Mouse (Mus musculus) limb, embryonic 13.5 days (tissue): Measurements from ENCODE around the gene Vezt. TPM values are rescaled to one million over a fixed set of nuclear protein-coding genes. Genes with fewer than 3 reads are reported as not detected.

Source experiments
- ATAC-seq: fragments of 200-750 bp; cut with Nextera tagmentation; 2 replicates; pipeline ENCODE4 v1.8.0; 2017; ENCODE audit warnings: low read depth, moderate number of reproducible peaks, moderate TSS enrichment; ENCODE audit not compliant: low FRiP score
- H3K27ac ChIP-seq: fragments of 300-500 bp; sonication (generic); 2 replicates; pipeline ENCODE4 v1.5.1; 2015; ENCODE audit warnings: inconsistent platforms, mild to moderate bottlenecking, moderate library complexity
- H3K27me3 ChIP-seq: fragments of 300-500 bp; sonication (generic); 2 replicates; pipeline ENCODE4 v1.6.1; 2015; ENCODE audit warnings: mild to moderate bottlenecking, inconsistent platforms
- H3K36me3 ChIP-seq: fragments of 300-500 bp; sonication (generic); 2 replicates; pipeline ENCODE4 v1.6.1; 2015; ENCODE audit warnings: inconsistent platforms, mild to moderate bottlenecking, moderate library complexity
- H3K4me1 ChIP-seq: fragments of 300-500 bp; sonication (generic); 2 replicates; pipeline ENCODE4 v1.6.1; 2015; ENCODE audit warnings: inconsistent platforms
- H3K4me2 ChIP-seq: fragments of 300-500 bp; sonication (generic); replicated peaks from 2 replicates; pipeline ENCODE4 v1.6.1; 2015; ENCODE audit warnings: inconsistent platforms, mild to moderate bottlenecking, moderate library complexity
- H3K4me3 ChIP-seq: fragments of 300-500 bp; sonication (generic); 2 replicates; pipeline ENCODE4 v1.5.1; 2015; ENCODE audit warnings: moderate library complexity, mild to moderate bottlenecking, inconsistent platforms
- H3K9ac ChIP-seq: fragments of 300-500 bp; sonication (generic); 2 replicates; pipeline ENCODE4 v1.6.1; 2015; ENCODE audit warnings: mild to moderate bottlenecking, inconsistent platforms
- H3K9me3 ChIP-seq: fragments of 300-500 bp; sonication (generic); 2 replicates; pipeline ENCODE4 v1.6.1; 2016; ENCODE audit warnings: inconsistent platforms
- WGBS: fragments of 180-500 bp; shearing (Covaris S2); methylation state at CpG from one replicate; pipeline ENCODE4 v1.1.7; 2015; 5-methylcytosine and 5-hydroxymethylcytosine counted together
- polyA plus RNA-seq: library from polyadenylated mRNA; unstranded; fragments of >200 nt; fragmentation: Nextera tagmentation; extraction: Ambion mirVana; gene quantifications from 2 replicates; pipeline ENCODE4 v1.2.1, GENCODE M21; 2015

Gene Vezt
- polyA plus RNA-seq, result 25.7 and 28.0 TPM in 2 replicates

DNA sequence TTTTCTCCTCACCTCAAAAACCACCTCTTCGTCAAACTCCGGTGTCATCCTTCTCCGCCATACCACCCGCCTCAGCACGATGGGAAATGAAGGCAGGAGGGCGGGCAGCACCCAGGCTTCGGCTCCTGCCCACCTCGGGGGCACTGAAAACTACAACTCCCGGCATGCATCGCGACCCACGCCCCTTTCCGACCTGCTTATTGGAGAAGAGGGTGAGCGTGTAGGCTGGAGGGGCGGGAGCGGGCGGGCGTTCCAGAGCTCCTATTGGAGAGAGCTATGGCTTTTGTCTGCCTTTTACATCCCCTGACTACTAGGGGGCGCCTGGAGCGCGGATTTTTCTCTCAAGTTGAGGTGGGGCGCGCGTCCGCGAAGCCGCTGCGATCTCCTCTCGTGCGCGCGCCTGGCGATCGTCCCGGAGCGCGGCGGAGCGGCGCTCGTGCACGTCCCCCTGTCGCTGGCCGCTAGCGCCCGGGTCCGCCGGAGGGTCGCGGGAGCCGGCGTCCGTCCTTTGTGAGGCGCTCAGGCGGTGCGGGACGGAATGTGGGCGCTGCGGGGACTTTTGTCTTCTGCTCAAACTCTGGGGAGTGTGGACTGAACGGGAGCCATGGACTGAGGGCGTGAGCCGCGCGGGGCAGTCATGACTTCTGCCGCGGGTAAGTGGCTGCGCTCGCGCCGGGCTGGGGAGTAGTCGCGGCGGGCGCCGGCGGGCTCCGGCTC, at the start of gene Vezt, which contains the start of gene Fgd6:
TSS of gene Vezt (minus strand) at position 160 of the 717 bp plus-strand sequence.
TSS of gene Fgd6 (plus strand) at position 344 of the 717 bp plus-strand sequence.
- peak within 1 kb of the TSS; percentile 82 for H3K4me2 ChIP-seq
- 1% methylated on average over 76 of the region's 77 CpGs for WGBS
- peak; percentile 99 for ATAC-seq
- no peaks in the 10 kb centered on the region for H3K27me3 ChIP-seq
- peak within 1 kb of the TSS; percentile 84 for H3K9ac ChIP-seq
- peak within 1 kb of the TSS; percentile 86 for H3K4me3 ChIP-seq
- no peaks in the 10 kb centered on the region for H3K9me3 ChIP-seq
- H3K4me1 ChIP-seq, result peaks cover 20% of the 10 kb centered on the region
- peak within 1 kb of the TSS; percentile 59 for H3K27ac ChIP-seq
- H3K36me3 ChIP-seq, result no peaks in the 10 kb centered on the region

DNA sequence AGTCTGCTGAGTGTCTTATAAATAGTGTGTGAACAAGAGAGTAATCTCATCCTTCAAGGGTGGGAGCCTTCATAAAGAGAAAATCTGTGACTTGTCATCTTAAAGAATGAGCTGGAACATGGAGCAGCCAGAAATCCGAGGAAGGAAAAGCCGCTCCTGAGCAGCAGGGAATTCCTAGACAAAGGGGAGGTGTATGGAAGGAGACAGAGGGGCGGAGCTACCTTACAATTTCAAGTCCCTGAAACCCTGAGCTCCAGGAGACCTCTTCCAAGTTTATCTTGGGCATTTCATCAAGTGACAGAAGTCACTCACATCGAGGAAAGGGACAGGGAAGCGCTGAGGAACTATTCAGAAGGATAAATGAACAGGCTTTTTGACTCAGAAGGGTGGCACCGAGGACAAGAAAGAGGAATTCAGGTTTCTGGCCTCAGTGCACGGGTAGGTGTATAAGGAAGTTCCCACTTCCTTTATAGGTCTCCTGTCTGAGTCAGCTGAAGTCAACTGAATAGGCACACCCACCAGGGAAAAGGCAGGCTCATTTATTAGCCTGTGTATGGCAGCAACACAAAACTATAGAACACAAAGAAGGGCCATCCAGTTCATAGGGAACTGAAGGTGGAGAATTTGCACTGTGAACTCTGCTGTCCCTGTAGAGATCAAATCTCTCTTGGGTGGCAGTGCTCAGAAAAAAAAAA, 46.6 kb upstream of the Vezt start:
- Histone ChIP-seq H3K27me3 (no peaks in the 10 kb centered on the region), H3K36me3 (no peaks in the 10 kb centered on the region), H3K4me2 (no peak overlapping the region), H3K4me1 (peaks cover 7% of the 10 kb centered on the region; the same call in 1 of the 2 replicates), H3K27ac (no peak overlapping the region), H3K4me3 (no peak overlapping the region), H3K9me3 (no peaks in the 10 kb centered on the region), H3K9ac (no peak overlapping the region)
- 48% methylated on average over 7 of the region's 7 CpGs for WGBS
- ATAC-seq, result no peak

DNA sequence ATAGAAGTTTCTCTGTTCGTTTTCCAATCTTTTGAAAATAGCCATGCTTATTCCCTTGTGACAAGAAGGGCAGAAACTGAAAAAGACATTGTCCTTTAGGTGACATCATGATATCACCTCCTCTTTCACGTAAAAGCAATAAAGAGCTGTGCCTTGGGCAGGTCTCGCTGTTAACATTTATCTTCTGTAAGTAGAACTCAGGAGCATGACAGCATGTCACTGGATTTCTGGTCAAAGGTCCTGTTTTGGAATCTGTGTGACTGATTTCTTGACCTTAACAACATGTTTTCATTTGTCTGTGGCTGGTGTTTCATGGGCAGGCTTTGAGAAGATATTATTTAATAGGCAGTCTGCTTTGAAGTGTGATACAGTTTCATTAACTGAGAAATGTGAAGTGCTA, 45.1 kb upstream of the Vezt start:
- Histone ChIP-seq H3K9ac (no peak overlapping the region), H3K27me3 (no peaks in the 10 kb centered on the region), H3K4me2 (no peak overlapping the region), H3K27ac (no peak overlapping the region), H3K4me3 (no peak overlapping the region), H3K36me3 (no peaks in the 10 kb centered on the region; the same call in 1 of the 2 replicates), H3K9me3 (no peaks in the 10 kb centered on the region), H3K4me1 (peaks cover 7% of the 10 kb centered on the region; the same call in 1 of the 2 replicates)
- ATAC-seq, result no peak
- WGBS, result 52% methylated on average over 3 of the region's 3 CpGs

DNA sequence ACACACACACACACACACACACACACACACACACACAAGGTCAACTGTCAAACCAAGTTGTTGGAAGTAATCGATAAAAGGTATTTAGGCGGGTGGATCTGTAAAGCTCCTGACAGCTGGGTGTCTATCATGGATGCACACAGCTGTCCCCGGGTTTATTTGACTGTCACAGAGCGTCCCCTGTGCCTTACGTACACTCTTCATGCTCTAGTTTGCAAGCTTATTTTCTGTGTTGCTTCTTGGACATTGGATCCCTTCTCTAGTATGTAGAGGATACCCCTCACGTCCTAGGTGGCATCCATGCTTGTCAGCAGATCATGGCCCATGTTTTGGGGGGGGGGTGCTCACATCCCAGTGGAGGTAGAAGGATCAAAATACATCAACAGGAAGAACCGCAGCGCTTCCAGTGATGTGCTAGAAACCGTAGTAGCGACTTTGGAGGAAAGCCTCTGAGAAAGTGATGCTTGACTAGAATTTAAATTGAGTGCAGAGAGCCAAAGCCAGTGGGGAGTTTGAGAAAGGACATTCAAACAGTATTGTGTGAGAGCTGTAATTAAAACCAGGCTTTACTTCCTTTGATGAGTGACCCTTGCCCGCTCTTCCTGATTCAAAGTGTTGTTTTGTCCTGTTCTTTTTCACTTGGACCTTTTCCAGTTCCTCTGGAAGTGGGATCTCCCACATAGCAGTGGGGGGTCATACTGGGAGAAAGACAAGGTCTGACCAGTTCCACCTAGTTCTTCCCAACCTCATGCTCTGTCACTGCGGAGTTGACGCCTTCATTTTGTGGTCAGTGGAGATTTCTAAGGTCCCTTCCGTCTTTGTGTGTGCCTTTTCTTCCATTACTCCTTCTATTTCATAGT, 41.6 kb upstream of the Vezt start:
- no peak for ATAC-seq
- Histone ChIP-seq H3K9me3 (no peaks in the 10 kb centered on the region), H3K4me1 (peaks cover 13% of the 10 kb centered on the region), H3K4me3 (no peak overlapping the region), H3K9ac (no peak overlapping the region), H3K4me2 (no peak overlapping the region), H3K27me3 (no peaks in the 10 kb centered on the region), H3K36me3 (peaks cover 9% of the 10 kb centered on the region), H3K27ac (no peak overlapping the region)
- WGBS, result 68% methylated on average over 14 of the region's 14 CpGs

DNA sequence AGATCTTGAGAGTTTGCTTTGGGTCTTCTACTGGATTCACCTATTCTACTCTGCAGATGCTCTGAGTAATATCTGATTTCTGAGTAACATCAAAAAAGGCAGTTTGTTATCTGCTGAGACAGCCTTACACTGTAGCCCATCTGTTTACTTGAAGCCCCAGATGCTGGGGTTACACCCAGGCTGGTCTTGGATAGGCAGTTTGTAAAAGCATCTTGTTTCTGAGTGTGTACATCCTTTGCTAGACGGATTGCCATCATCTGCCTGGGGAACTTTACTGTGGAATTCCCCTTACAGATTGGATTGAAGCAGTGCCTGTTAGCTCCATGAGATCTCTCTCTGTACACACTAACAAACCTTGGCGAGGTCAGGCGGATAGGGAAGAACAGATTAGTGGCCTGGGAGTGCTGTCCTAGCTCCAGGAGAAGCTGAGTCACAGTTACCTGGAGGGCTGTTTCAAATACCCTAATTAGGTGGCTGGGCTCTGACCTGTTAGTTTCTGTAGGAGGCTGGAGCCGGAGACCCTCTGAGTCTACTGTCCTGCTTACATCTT, 37.4 kb upstream of the Vezt start:
- Histone ChIP-seq H3K4me1 (peaks cover 20% of the 10 kb centered on the region), H3K9ac (no peak overlapping the region; the same call in 1 of the 2 replicates), H3K27me3 (no peaks in the 10 kb centered on the region), H3K27ac (peak overlapping the region; percentile 59), H3K9me3 (no peaks in the 10 kb centered on the region), H3K4me2 (0 out of 2 replicates have a peak overlapping the region, but pooled peaks have one; percentile 21), H3K4me3 (no peak overlapping the region), H3K36me3 (peaks cover 9% of the 10 kb centered on the region)
- WGBS, result 60% methylated on average over 4 of the region's 4 CpGs
- ATAC-seq, result peak; percentile 51; the same call in 1 of the 2 replicates

DNA sequence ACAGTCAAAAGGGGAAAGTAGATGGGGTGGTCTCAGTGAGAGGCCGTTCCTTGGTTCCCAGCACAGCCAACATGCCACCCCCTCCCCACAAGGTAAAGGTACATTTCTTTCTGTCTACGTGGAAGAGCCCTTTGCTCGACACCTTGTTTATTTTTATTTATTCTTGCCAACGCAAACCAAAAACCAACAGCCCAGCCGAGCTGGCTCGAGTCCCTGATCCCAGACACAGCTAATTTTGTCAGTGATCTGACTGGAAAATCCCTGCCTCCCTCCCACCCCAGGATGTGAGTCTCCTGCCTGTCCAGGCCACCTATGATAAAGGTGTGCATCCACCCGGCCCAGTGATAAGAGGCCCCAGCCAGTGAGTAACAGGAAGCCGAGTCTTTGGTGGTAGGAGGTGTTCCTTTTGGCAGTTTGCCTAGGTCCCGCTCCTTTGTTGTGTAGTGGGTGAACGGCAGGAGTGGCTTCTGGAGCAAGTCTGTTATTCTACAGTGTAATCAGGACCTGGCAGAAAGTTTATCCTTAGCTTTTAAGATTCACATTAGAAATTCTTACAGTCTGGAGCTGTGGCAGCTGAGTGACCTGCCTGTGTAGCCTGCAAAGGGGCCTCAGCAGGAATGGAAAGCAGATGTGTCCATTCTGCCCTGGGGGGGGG, 36.8 kb upstream of the Vezt start:
- Histone ChIP-seq H3K9ac (no peak overlapping the region; the same call in 1 of the 2 replicates), H3K27me3 (no peaks in the 10 kb centered on the region), H3K36me3 (peaks cover 9% of the 10 kb centered on the region), H3K4me1 (peaks cover 20% of the 10 kb centered on the region), H3K4me3 (no peak overlapping the region), H3K27ac (peak overlapping the region; percentile 59), H3K9me3 (no peaks in the 10 kb centered on the region), H3K4me2 (peak overlapping the region; percentile 21; the same call in 1 of the 2 replicates)
- peak; percentile 54 for ATAC-seq
- 36% methylated on average over 10 of the region's 10 CpGs for WGBS

DNA sequence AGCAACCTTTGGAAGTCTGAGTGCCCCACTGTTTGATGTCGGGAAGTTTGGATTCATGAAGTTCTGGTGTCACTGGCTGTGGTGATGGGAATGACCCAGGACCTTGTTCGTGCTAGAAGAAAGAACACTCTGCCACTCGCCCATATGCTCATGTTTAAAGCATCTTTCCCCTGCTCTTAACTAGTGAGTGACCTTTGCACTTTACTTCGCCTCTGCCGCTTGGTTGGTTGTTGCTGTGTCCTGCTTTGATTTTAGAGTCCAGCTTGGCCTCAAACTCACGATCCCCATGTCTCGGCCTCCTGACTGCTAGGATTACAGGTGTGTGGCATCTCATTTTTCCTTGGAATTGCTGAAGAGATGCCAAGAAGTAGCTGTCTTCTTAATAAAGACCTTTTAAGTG, 36.0 kb upstream of the Vezt start:
- no peak overlapping the region for H3K9ac ChIP-seq
- WGBS, result 63% methylated on average over 7 of the region's 7 CpGs
- H3K4me1 ChIP-seq, result peaks cover 20% of the 10 kb centered on the region
- H3K4me2 ChIP-seq, result no peak overlapping the region
- H3K27me3 ChIP-seq, result no peaks in the 10 kb centered on the region
- no peak overlapping the region for H3K4me3 ChIP-seq
- no peaks in the 10 kb centered on the region for H3K9me3 ChIP-seq
- H3K36me3 ChIP-seq, result peaks cover 9% of the 10 kb centered on the region
- no peak overlapping the region for H3K27ac ChIP-seq
- no peak for ATAC-seq

DNA sequence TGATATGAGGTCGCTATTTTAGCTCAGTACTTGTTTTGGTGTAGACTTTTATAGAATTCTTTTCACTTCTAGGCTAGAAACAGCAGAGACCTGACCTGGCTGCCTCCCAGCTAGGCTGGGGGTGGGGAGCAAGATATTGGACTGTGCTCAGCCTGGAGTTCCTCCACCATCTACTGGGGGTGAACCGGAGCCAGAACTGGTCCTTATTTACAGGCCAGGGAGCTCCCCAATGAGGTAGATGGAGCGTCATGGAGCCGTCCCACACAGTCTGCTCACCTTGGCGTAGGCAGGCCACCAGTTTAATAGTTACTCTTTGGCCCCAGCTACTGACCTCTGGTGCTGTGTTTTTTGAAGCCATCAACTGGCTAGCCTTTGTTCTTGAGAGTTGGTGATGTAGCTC, 33.1 kb upstream of the Vezt start:
- WGBS, result 50% methylated on average over 5 of the region's 5 CpGs

DNA sequence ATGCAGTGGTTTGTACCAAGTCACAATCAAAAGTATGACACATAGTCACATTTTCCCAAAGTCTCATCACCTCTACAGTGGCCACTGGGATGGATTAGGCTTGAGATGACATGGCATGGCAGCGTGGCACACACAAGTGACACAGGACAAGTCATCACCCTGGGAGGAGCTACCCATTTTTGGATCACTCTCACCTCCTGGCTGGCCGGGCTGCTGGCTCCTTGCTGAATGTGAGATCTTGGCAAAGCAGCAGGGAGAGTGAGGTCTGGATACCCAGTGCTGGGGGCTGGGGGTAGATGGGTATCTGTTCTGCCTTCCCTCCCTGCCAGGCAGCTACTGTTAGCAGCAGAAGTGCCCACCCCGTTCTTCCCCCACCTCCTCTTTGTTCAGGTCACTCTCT, 31.3 kb upstream of the Vezt start:
- H3K9me3 ChIP-seq, result no peaks in the 10 kb centered on the region
- no peaks in the 10 kb centered on the region for H3K36me3 ChIP-seq
- peaks cover 21% of the 10 kb centered on the region for H3K4me1 ChIP-seq
- ATAC-seq, result no peak
- no peak overlapping the region for H3K4me2 ChIP-seq
- 75% methylated on average over 3 of the region's 3 CpGs for WGBS
- no peak overlapping the region for H3K4me3 ChIP-seq
- H3K27me3 ChIP-seq, result no peaks in the 10 kb centered on the region
- no peak overlapping the region for H3K27ac ChIP-seq
- no peak overlapping the region for H3K9ac ChIP-seq

More for the DNA sequence above, 33.1 kb upstream of the Vezt start:
- Histone ChIP-seq H3K9ac (no peak overlapping the region), H3K4me1 (peaks cover 25% of the 10 kb centered on the region), H3K27ac (no peak overlapping the region; the same call in 1 of the 2 replicates), H3K27me3 (no peaks in the 10 kb centered on the region), H3K36me3 (no peaks in the 10 kb centered on the region), H3K4me2 (no peak overlapping the region), H3K4me3 (no peak overlapping the region), H3K9me3 (no peaks in the 10 kb centered on the region)
- ATAC-seq, result peak; percentile 20; the same call in 1 of the 2 replicates

DNA sequence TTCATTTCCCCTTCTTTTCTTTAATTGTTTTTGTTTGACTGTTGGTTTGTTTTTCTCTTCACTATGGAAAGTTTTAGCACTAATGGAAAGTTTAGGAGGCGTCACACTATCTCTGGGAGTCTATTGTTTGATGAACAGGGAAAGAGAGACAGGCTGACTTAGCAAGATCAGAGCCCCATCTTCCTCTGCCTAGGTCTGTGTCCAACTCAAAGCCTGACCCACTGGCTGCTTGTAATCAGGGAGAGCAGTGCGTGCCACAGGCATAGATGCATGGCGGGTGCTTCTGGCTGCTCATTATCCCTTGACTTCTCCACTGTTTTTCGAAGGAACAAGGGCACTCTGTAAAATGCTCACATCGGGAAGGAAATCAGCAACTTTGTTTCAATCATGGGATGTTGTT, 26.7 kb upstream of the Vezt start:
- no peak overlapping the region for H3K27ac ChIP-seq

DNA sequence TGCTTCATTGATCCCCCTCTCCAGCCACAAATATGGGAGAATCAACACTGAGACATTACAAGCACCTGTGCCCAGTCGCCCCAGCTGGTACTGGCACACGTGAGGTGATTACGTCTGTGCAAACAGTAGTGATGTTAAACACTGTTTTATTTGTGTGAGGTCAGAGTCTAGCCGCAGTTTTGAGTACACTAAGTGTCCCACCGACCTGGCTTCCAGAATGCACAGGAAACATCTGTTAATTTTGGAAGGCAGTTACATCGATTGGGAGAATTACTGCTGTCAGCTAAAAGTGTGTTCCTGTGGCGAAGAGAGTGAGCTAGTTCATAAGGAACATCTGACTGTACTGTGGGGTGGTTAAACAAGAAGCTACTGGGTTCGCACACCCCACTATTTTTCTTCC, 24.6 kb upstream of the Vezt start:
- Histone ChIP-seq H3K27me3 (no peaks in the 10 kb centered on the region), H3K27ac (0 out of 2 replicates have a peak overlapping the region, but pooled peaks have one; percentile 17), H3K36me3 (no peaks in the 10 kb centered on the region), H3K9me3 (no peaks in the 10 kb centered on the region), H3K4me3 (no peak overlapping the region), H3K9ac (no peak overlapping the region), H3K4me2 (no peak overlapping the region), H3K4me1 (peaks cover 32% of the 10 kb centered on the region)
- WGBS, result 41% methylated on average over 8 of the region's 8 CpGs
- no peak for ATAC-seq

More for the DNA sequence above, 26.7 kb upstream of the Vezt start:
- 64% methylated on average over 5 of the region's 5 CpGs for WGBS
- no peak overlapping the region for H3K4me3 ChIP-seq
- H3K27me3 ChIP-seq, result no peaks in the 10 kb centered on the region
- ATAC-seq, result no peak
- no peaks in the 10 kb centered on the region for H3K9me3 ChIP-seq
- H3K4me1 ChIP-seq, result peaks cover 35% of the 10 kb centered on the region
- H3K4me2 ChIP-seq, result no peak overlapping the region
- H3K9ac ChIP-seq, result no peak overlapping the region
- no peaks in the 10 kb centered on the region for H3K36me3 ChIP-seq
